In genomic region chrY:1245426-1245863, GRCm38 (mm10) we compare ENCODE assay signal across 8 mouse cellular contexts. TPM values are rescaled to one million over a fixed set of nuclear protein-coding genes. Genes with fewer than 3 reads are reported as not detected.
A peak's percentile ranks its signal among the peaks of the same experiment; 100 is the strongest.
DNase-seq lines count a peak whose midpoint lies in the region; ATAC-seq and TF ChIP-seq lines count a peak whose summit lies in the region.

Uty (minus strand) TSS chrY:1245759.

- no peaks in the 10 kb centered on the region; the same call in 1 of the 2 replicates for H3K79me2 ChIP-seq in liver, adult 2 months (ENCODE audit: control insufficient read depth, insufficient read depth, low read length)

- peak; percentile 100 for ATAC-seq in forebrain, embryonic 14.5 days
- ATAC-seq in hindbrain, embryonic 16.5 days: peak; percentile 96
- ATAC-seq in midbrain, postnatal 0 days (ENCODE audit: low FRiP score): peak; percentile 93

- H3K4me3 ChIP-seq in layer of hippocampus, adult 2 months: peak within 1 kb of the TSS; percentile 71
- H3K4me3 ChIP-seq in forebrain, embryonic 14.5 days (ENCODE audit: low read depth, low read length): peak within 1 kb of the TSS; percentile 36
- H3K4me3 ChIP-seq in hindbrain, embryonic 16.5 days (ENCODE audit: low read length): peak within 1 kb of the TSS; percentile 45
- H3K4me3 ChIP-seq in liver, adult 2 months (ENCODE audit: insufficient read depth, low read depth, low read length): peak within 1 kb of the TSS; percentile 70
- peak within 1 kb of the TSS; percentile 36 for H3K4me3 ChIP-seq in midbrain, postnatal 0 days (ENCODE audit: low read depth, low read length)

- H3K9ac ChIP-seq in forebrain, embryonic 14.5 days (ENCODE audit: low read length): peak within 1 kb of the TSS; percentile 56
- H3K9ac ChIP-seq in hindbrain, embryonic 16.5 days (ENCODE audit: low read depth, low read length): peak within 1 kb of the TSS; percentile 51; the same call in 1 of the 2 replicates
- peak within 1 kb of the TSS; percentile 63 for H3K9ac ChIP-seq in liver, adult 2 months (ENCODE audit: low read depth, low read length)
- peak within 1 kb of the TSS; percentile 44; the same call in 1 of the 2 replicates for H3K9ac ChIP-seq in midbrain, postnatal 0 days (replicated peaks; ENCODE audit: low read length, poor library complexity, severe bottlenecking)

- no peaks in the 10 kb centered on the region for H3K4me1 ChIP-seq in forebrain, embryonic 14.5 days (ENCODE audit: control insufficient read depth, insufficient read depth, low read length)
- H3K4me1 ChIP-seq in hindbrain, embryonic 16.5 days (ENCODE audit: control insufficient read depth, insufficient read depth, low read depth, low read length): no peaks in the 10 kb centered on the region
- H3K4me1 ChIP-seq in liver, adult 2 months (ENCODE audit: control insufficient read depth, insufficient read depth, low read length): no peaks in the 10 kb centered on the region
- no peaks in the 10 kb centered on the region for H3K4me1 ChIP-seq in midbrain, postnatal 0 days (ENCODE audit: insufficient read depth, low read length)

- no peaks in the 10 kb centered on the region for H3K9me3 ChIP-seq in forebrain, embryonic 14.5 days (replicated peaks; ENCODE audit: control insufficient read depth, low read length)
- H3K9me3 ChIP-seq in hindbrain, embryonic 16.5 days (ENCODE audit: control insufficient read depth, low read length): no peaks in the 10 kb centered on the region
- no peaks in the 10 kb centered on the region for H3K9me3 ChIP-seq in midbrain, postnatal 0 days (ENCODE audit: low read length)

- no peak for TF ChIP-seq POLR2A in liver, adult 2 months (IDR thresholded peaks at IDR 0.05; ENCODE audit: extremely low read depth, insufficient read depth, low read length)

- peak within 1 kb of the TSS; percentile 44 for H3K4me2 ChIP-seq in forebrain, embryonic 14.5 days (ENCODE audit: low read length)
- peak within 1 kb of the TSS; percentile 47 for H3K4me2 ChIP-seq in hindbrain, embryonic 16.5 days (ENCODE audit: low read length)
- H3K4me2 ChIP-seq in midbrain, postnatal 0 days (ENCODE audit: low read depth, low read length, poor library complexity, severe bottlenecking): peak within 1 kb of the TSS; percentile 30

- no peaks in the 10 kb centered on the region for H3K27me3 ChIP-seq in forebrain, embryonic 14.5 days (replicated peaks; ENCODE audit: control insufficient read depth, insufficient read depth, low read length)
- no peaks in the 10 kb centered on the region for H3K27me3 ChIP-seq in hindbrain, embryonic 16.5 days (replicated peaks; ENCODE audit: control insufficient read depth, insufficient read depth, low read length)
- no peaks in the 10 kb centered on the region for H3K27me3 ChIP-seq in liver, adult 2 months (ENCODE audit: control insufficient read depth, insufficient read depth, low read length)
- no peaks in the 10 kb centered on the region for H3K27me3 ChIP-seq in midbrain, postnatal 0 days (ENCODE audit: insufficient read depth, low read length)

- 0% methylated on average over 2 of the region's 21 CpGs for WGBS in forebrain, embryonic 14.5 days
- under 1% methylated on average over 21 of the region's 21 CpGs for WGBS in hindbrain, embryonic 16.5 days
- WGBS in liver, adult 2 months: under 1% methylated on average over 21 of the region's 21 CpGs
- WGBS in midbrain, postnatal 0 days: under 1% methylated on average over 17 of the region's 21 CpGs

- H3K36me3 ChIP-seq in forebrain, embryonic 14.5 days (ENCODE audit: control insufficient read depth, insufficient read depth, low read length): no peaks in the 10 kb centered on the region
- H3K36me3 ChIP-seq in hindbrain, embryonic 16.5 days (ENCODE audit: control insufficient read depth, insufficient read depth, low read length): no peaks in the 10 kb centered on the region
- H3K36me3 ChIP-seq in liver, adult 2 months (ENCODE audit: control insufficient read depth, insufficient read depth, low read length): no peaks in the 10 kb centered on the region
- no peaks in the 10 kb centered on the region for H3K36me3 ChIP-seq in midbrain, postnatal 0 days (ENCODE audit: insufficient read depth, low read length)

- TF ChIP-seq CTCF in layer of hippocampus, adult 2 months (conservative IDR thresholded peaks at IDR 0.05): no peak
- no peak for TF ChIP-seq CTCF in liver, adult 2 months (IDR thresholded peaks at IDR 0.05; ENCODE audit: low read depth, low read length)
- TF ChIP-seq CTCF in midbrain, postnatal 0 days (IDR thresholded peaks at IDR 0.05): no peak

- peak within 1 kb of the TSS; percentile 89 for H3K27ac ChIP-seq in layer of hippocampus, adult 2 months
- H3K27ac ChIP-seq in forebrain, embryonic 14.5 days (ENCODE audit: low read depth, low read length): no peak within 1 kb of the TSS; the same call in 1 of the 2 replicates
- H3K27ac ChIP-seq in hindbrain, embryonic 16.5 days (ENCODE audit: low read depth, low read length): peak within 1 kb of the TSS; percentile 68; the same call in 1 of the 2 replicates
- peak within 1 kb of the TSS; percentile 75 for H3K27ac ChIP-seq in liver, adult 2 months (replicated peaks; ENCODE audit: insufficient read depth, low read depth, low read length)
- peak within 1 kb of the TSS; percentile 51 for H3K27ac ChIP-seq in midbrain, postnatal 0 days (ENCODE audit: low read depth, low read length)

- DNase-seq in layer of hippocampus, adult 2 months (ENCODE audit: low spot score in 2 of 2): peak in 1 of 2 experiments; percentile 71
- no peak for DNase-seq in layer of hippocampus, adult 9-10 months (ENCODE audit: low spot score)
- peak; percentile 50 for DNase-seq in c-Kit-positive CD71-positive TER-119-negative erythroid progenitor cells, embryonic 14.5 days (ENCODE audit: low read depth)
- DNase-seq in forebrain, embryonic 14.5 days (ENCODE audit: low spot score): peak; percentile 92
- peak; percentile 93 for DNase-seq in liver, adult 2 months (ENCODE audit: extremely low read depth, low read depth, low spot score)
- peak; percentile 81 for DNase-seq in midbrain, postnatal 0 days (ENCODE audit: low spot score)
- peak; percentile 47 for DNase-seq in testis, postnatal 10 days (ENCODE audit: low spot score)

RNA-seq across cellular contexts. Expression of gene Uty, which starts in this region (rescaled TPM):
- total RNA-seq in layer of hippocampus, adult 2 months (2021): 10 to 100 TPM in 1 of 2 experiments, not detected in 1; 23.2 TPM
- polyA plus RNA-seq in forebrain, embryonic 14.5 days (2014; fragmentation: Nextera tagmentation; extraction: Ambion mirVana): 15.4 and 17.6 TPM in 2 replicates
- 5.3 and 8.7 TPM in 2 replicates for polyA plus RNA-seq in hindbrain, embryonic 16.5 days (2015; fragmentation: Nextera tagmentation; extraction: Ambion mirVana)
- not detected in 2 replicates for total RNA-seq in liver, adult 2 months (2014; rRNA removed)
- not detected in 2 replicates for polyA plus RNA-seq in liver, adult 2 months (2012; rRNA removed)
- total RNA-seq in midbrain, postnatal 0 days (2014; rRNA removed): 15.3 and 22.9 TPM in 2 replicates
- 9.5 TPM in 1 of 2 replicates, not detected in the other for polyA plus RNA-seq in midbrain, postnatal 0 days (2015; fragmentation: Nextera tagmentation; extraction: Ambion mirVana)
